Mouse (Mus musculus) olfactory bulb, adult 2 months (tissue): ENCODE data around the gene Gbe1. TPM values are rescaled to one million over a fixed set of nuclear protein-coding genes. Genes with fewer than 3 reads are reported as not detected.

ENCODE experiments used
- H3K27ac ChIP-seq: fragments of 200-500 bp; 2 replicates; pipeline ENCODE4 v1.5.1; 2012; ENCODE audit warnings: low read depth, low read length; ENCODE audit not compliant: insufficient read depth
- H3K4me1 ChIP-seq: fragments of 200-500 bp; 2 replicates; pipeline ENCODE4 v1.6.1; 2012; ENCODE audit warnings: low read length; ENCODE audit not compliant: control insufficient read depth, insufficient read depth
- H3K4me3 ChIP-seq: fragments of 200-500 bp; 2 replicates; pipeline ENCODE4 v1.5.1; 2012; ENCODE audit warnings: mild to moderate bottlenecking, low read depth, low read length, moderate library complexity; ENCODE audit not compliant: insufficient read depth
- CTCF ChIP-seq: fragments of 200-500 bp; IDR thresholded peaks from 2 replicates; pipeline ENCODE4 v1.5.1; 2012; ENCODE audit warnings: low read depth, mild to moderate bottlenecking, low read length, moderate library complexity; ENCODE audit not compliant: insufficient read depth
- POLR2A ChIP-seq: fragments of 200-500 bp; IDR thresholded peaks from 2 replicates; pipeline ENCODE4 v1.6.1; 2012; ENCODE audit warnings: mild to moderate bottlenecking, low read depth, low read length, moderate library complexity; ENCODE audit not compliant: insufficient read depth
- WGBS: fragments of 180-500 bp; shearing (Covaris S2); methylation state at CpG from one replicate; pipeline ENCODE4 v1.1.7; 2018; 5-methylcytosine and 5-hydroxymethylcytosine counted together
- polyA plus RNA-seq: library from polyadenylated mRNA; stranded (reverse); fragments of >200 nt; gene quantifications from 2 replicates; pipeline ENCODE4 v1.2.4, GENCODE M21; 2012; ENCODE audit warnings: low replicate concordance; ENCODE audit not compliant: missing spikeins, insufficient read depth, insufficient read length

The Gbe1 gene
- polyA plus RNA-seq: not detected in 2 replicates

GRCm38 (mm10) chr16:70313886-70314577 is at the start of gene Gbe1:
TSS of gene Gbe1 (plus strand) at chr16:70313949.
- H3K4me3 ChIP-seq: peak within 1 kb of the TSS; percentile 76
- H3K27ac ChIP-seq: peak within 1 kb of the TSS; percentile 93
- TF ChIP-seq POLR2A: peak; percentile 79
- no peak for TF ChIP-seq CTCF
- WGBS: under 1% methylated on average over 82 of the region's 82 CpGs
- H3K4me1 ChIP-seq: no peaks in the 10 kb centered on the region

GRCm38 (mm10) chr16:70310691-70311090 is 3.1 kb upstream of the Gbe1 start:
- H3K27ac ChIP-seq: no peak overlapping the region
- no peak overlapping the region for H3K4me3 ChIP-seq
- TF ChIP-seq POLR2A (no peak), CTCF (no peak)
- WGBS: 97% methylated on average over 4 of the region's 4 CpGs
- H3K4me1 ChIP-seq: no peaks in the 10 kb centered on the region

GRCm38 (mm10) chr16:70313496-70313885 is 258 bp upstream of the Gbe1 start:
- WGBS: 2% methylated on average over 7 of the region's 7 CpGs

GRCm38 (mm10) chr16:70314578-70314930 is 805 bp downstream of the Gbe1 start:
- no peaks in the 10 kb centered on the region for H3K4me1 ChIP-seq
- TF ChIP-seq CTCF (no peak), POLR2A (no peak; the same call in 1 of the 2 replicates)
- H3K27ac ChIP-seq: peak overlapping the region; percentile 60
- H3K4me3 ChIP-seq: peak overlapping the region; percentile 76
- WGBS: 2% methylated on average over 9 of the region's 9 CpGs

More at GRCm38 (mm10) chr16:70313496-70313885, 258 bp upstream of the Gbe1 start:
- Histone ChIP-seq H3K27ac (peak overlapping the region; percentile 93; the same call in 1 of the 2 replicates), H3K4me1 (no peaks in the 10 kb centered on the region), H3K4me3 (peak overlapping the region; percentile 76)
- TF ChIP-seq CTCF (no peak), POLR2A (no peak)

- no peak for TF ChIP-seq CTCF
- no peaks in the 10 kb centered on the region for H3K4me1 ChIP-seq
- H3K27ac ChIP-seq: no peak overlapping the region
- 33% methylated on average over 3 of the region's 3 CpGs for WGBS
- H3K4me3 ChIP-seq: no peak overlapping the region
Observed at GRCm38 (mm10) chr16:70315261-70315660, 1.5 kb downstream of the Gbe1 start.

GRCm38 (mm10) chr16:70315862-70316390 is 2.2 kb downstream of the Gbe1 start:
- Histone ChIP-seq H3K4me3 (no peak overlapping the region), H3K4me1 (no peaks in the 10 kb centered on the region), H3K27ac (no peak overlapping the region)
- TF ChIP-seq CTCF (no peak), POLR2A (no peak)
- 90% methylated on average over 3 of the region's 3 CpGs for WGBS

- Histone ChIP-seq H3K4me3 (no peak overlapping the region), H3K27ac (no peak overlapping the region), H3K4me1 (no peaks in the 10 kb centered on the region)
- WGBS: 88% methylated on average over 6 of the region's 6 CpGs
- TF ChIP-seq POLR2A (no peak), CTCF (no peak)
Observed at GRCm38 (mm10) chr16:70319388-70319787, 5.6 kb downstream of the Gbe1 start.

- TF ChIP-seq CTCF (no peak), POLR2A (no peak)
- WGBS: 78% methylated on average over 10 of the region's 10 CpGs
Observed at GRCm38 (mm10) chr16:70320612-70321280, 7.0 kb downstream of the Gbe1 start.

GRCm38 (mm10) chr16:70326339-70326948 is 12.7 kb downstream of the Gbe1 start:
- H3K4me3 ChIP-seq: no peak overlapping the region
- H3K27ac ChIP-seq: no peak overlapping the region
- WGBS: 86% methylated on average over 9 of the region's 9 CpGs
- no peak for TF ChIP-seq POLR2A
- TF ChIP-seq CTCF: no peak
- no peaks in the 10 kb centered on the region for H3K4me1 ChIP-seq

More at GRCm38 (mm10) chr16:70320612-70321280, 7.0 kb downstream of the Gbe1 start:
- Histone ChIP-seq H3K4me3 (no peak overlapping the region), H3K4me1 (no peaks in the 10 kb centered on the region), H3K27ac (no peak overlapping the region)
